ENCODE assay signal across 7 mouse cellular contexts in the genomic region with DNA sequence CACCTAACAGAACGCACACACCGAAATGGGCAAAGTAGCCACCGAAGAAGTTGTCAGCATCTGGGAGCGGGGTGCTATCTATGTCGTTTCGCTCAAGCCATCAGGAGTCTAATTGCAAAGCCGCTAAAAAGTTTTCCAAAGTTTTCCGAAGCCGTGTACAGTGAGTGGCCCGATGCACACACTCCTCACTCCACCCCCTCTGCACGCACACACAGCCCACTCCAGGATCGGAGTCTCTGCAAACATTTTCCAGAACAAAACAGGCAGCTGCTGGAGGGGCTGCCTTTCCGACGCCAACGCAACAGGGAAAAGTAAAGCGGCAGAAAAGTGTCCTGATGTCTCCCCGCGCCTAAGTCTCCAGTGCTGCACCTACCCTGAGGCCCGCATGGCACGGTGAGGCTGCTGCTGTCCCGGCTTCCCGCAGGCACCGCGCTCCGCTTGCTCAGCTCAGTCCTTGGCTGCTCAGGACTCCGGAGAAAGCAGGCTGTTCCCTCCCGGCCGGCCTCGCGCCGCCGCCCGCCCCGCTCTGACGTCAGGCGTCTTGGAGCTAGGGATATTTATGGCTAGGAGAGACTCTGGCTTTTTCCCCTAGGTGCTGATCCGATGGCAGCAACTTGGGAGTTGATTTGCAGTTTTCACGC. TPM values are rescaled to one million over a fixed set of nuclear protein-coding genes. Genes with fewer than 3 reads are reported as not detected.
DNase-seq lines count a peak whose midpoint lies in the region; ATAC-seq and TF ChIP-seq lines count a peak whose summit lies in the region.

Gene Daam2, minus strand, starts transcription at position 514 of the 641 bp plus-strand sequence.

- WGBS in forebrain, embryonic 10.5 days, result 5% methylated on average over 38 of the region's 38 CpGs
- WGBS in heart, embryonic 13.5 days, result 2% methylated on average over 38 of the region's 38 CpGs
- under 1% methylated on average over 38 of the region's 38 CpGs for WGBS in kidney, postnatal 0 days
- WGBS in liver, embryonic 11.5 days, result 5% methylated on average over 38 of the region's 38 CpGs
- 3% methylated on average over 38 of the region's 38 CpGs for WGBS in neural tube, embryonic 13.5 days

- no peaks in the 10 kb centered on the region for H3K9me3 ChIP-seq in forebrain, embryonic 10.5 days
- no peaks in the 10 kb centered on the region for H3K9me3 ChIP-seq in heart, embryonic 13.5 days
- H3K9me3 ChIP-seq in kidney, postnatal 0 days (replicated peaks; ENCODE audit: low read length), result no peaks in the 10 kb centered on the region
- no peaks in the 10 kb centered on the region for H3K9me3 ChIP-seq in liver, embryonic 11.5 days (ENCODE audit: control insufficient read depth, low read length)
- no peaks in the 10 kb centered on the region for H3K9me3 ChIP-seq in neural tube, embryonic 13.5 days

- peaks cover 55% of the 10 kb centered on the region for H3K27me3 ChIP-seq in forebrain, embryonic 10.5 days (ENCODE audit: poor library complexity, severe bottlenecking)
- H3K27me3 ChIP-seq in heart, embryonic 13.5 days (replicated peaks), result peaks cover 17% of the 10 kb centered on the region
- no peaks in the 10 kb centered on the region for H3K27me3 ChIP-seq in kidney, postnatal 0 days (ENCODE audit: insufficient read depth, low read length)
- peaks cover 26% of the 10 kb centered on the region for H3K27me3 ChIP-seq in liver, embryonic 11.5 days (replicated peaks; ENCODE audit: control insufficient read depth, insufficient read depth, low read length)
- H3K27me3 ChIP-seq in neural tube, embryonic 13.5 days, result peaks cover 9% of the 10 kb centered on the region

- peak within 1 kb of the TSS; percentile 89 for H3K9ac ChIP-seq in heart, embryonic 13.5 days
- H3K9ac ChIP-seq in kidney, postnatal 0 days (ENCODE audit: low read depth, low read length), result peak within 1 kb of the TSS; percentile 61
- no peak within 1 kb of the TSS for H3K9ac ChIP-seq in liver, embryonic 11.5 days (ENCODE audit: low read depth, low read length)
- H3K9ac ChIP-seq in neural tube, embryonic 13.5 days, result peak within 1 kb of the TSS; percentile 71

- peaks cover 31% of the 10 kb centered on the region for H3K4me1 ChIP-seq in forebrain, embryonic 10.5 days
- peaks cover 26% of the 10 kb centered on the region for H3K4me1 ChIP-seq in heart, embryonic 13.5 days
- 0 out of 2 replicates have a peak, but pooled peaks cover 2% of the 10 kb centered on the region for H3K4me1 ChIP-seq in kidney, postnatal 0 days (replicated peaks; ENCODE audit: insufficient read depth, low read length)
- H3K4me1 ChIP-seq in liver, embryonic 11.5 days (replicated peaks; ENCODE audit: control insufficient read depth, insufficient read depth, low read length), result no peaks in the 10 kb centered on the region
- H3K4me1 ChIP-seq in neural tube, embryonic 13.5 days (replicated peaks), result peaks cover 42% of the 10 kb centered on the region

- DNase-seq in forebrain, embryonic 10.5 days (ENCODE audit: extremely low spot score, low spot score), result peak; percentile 65
- DNase-seq in kidney, postnatal 0 days (ENCODE audit: low spot score), result peak; percentile 93
- peak; percentile 54 for DNase-seq in liver, embryonic 11.5 days (ENCODE audit: low spot score)
- DNase-seq in urinary bladder, postnatal 14 days (ENCODE audit: low spot score), result peak; percentile 78

- peak within 1 kb of the TSS; percentile 84 for H3K27ac ChIP-seq in forebrain, embryonic 10.5 days
- peak within 1 kb of the TSS; percentile 93 for H3K27ac ChIP-seq in heart, embryonic 13.5 days (replicated peaks)
- H3K27ac ChIP-seq in kidney, postnatal 0 days, result peak within 1 kb of the TSS; percentile 70
- no peak within 1 kb of the TSS for H3K27ac ChIP-seq in liver, embryonic 11.5 days (ENCODE audit: low read depth, low read length)
- H3K27ac ChIP-seq in neural tube, embryonic 13.5 days (replicated peaks), result peak within 1 kb of the TSS; percentile 61

- peak; percentile 85 for ATAC-seq in cerebellum, adult (ENCODE audit: insufficient number of reproducible peaks, low FRiP score, low TSS enrichment)
- peak; percentile 64; the same call in 1 of the 2 replicates for ATAC-seq in heart, embryonic 13.5 days (ENCODE audit: extremely low read depth, insufficient number of reproducible peaks, low FRiP score, low TSS enrichment)
- peak; percentile 86 for ATAC-seq in kidney, postnatal 0 days (replicated peaks; ENCODE audit: low FRiP score, low read depth)
- peak; percentile 51; the same call in 1 of the 2 replicates for ATAC-seq in liver, embryonic 11.5 days (replicated peaks; ENCODE audit: low FRiP score)
- ATAC-seq in neural tube, embryonic 13.5 days (ENCODE audit: low read depth), result peak; percentile 90

- H3K36me3 ChIP-seq in forebrain, embryonic 10.5 days (replicated peaks), result no peaks in the 10 kb centered on the region
- H3K36me3 ChIP-seq in heart, embryonic 13.5 days, result no peaks in the 10 kb centered on the region
- H3K36me3 ChIP-seq in kidney, postnatal 0 days (ENCODE audit: insufficient read depth, low read length), result no peaks in the 10 kb centered on the region
- no peaks in the 10 kb centered on the region for H3K36me3 ChIP-seq in liver, embryonic 11.5 days (ENCODE audit: control insufficient read depth, insufficient read depth, low read length)
- no peaks in the 10 kb centered on the region for H3K36me3 ChIP-seq in neural tube, embryonic 13.5 days

- peak within 1 kb of the TSS; percentile 57 for H3K4me3 ChIP-seq in forebrain, embryonic 10.5 days
- H3K4me3 ChIP-seq in heart, embryonic 13.5 days, result peak within 1 kb of the TSS; percentile 70
- H3K4me3 ChIP-seq in kidney, postnatal 0 days (replicated peaks; ENCODE audit: low read depth, low read length), result peak within 1 kb of the TSS; percentile 47
- H3K4me3 ChIP-seq in liver, embryonic 11.5 days (ENCODE audit: low read depth, low read length), result peak within 1 kb of the TSS; percentile 34
- peak within 1 kb of the TSS; percentile 46 for H3K4me3 ChIP-seq in neural tube, embryonic 13.5 days

- TF ChIP-seq CTCF in kidney, postnatal 0 days (IDR thresholded peaks at IDR 0.05; ENCODE audit: low read depth), result no peak

- H3K4me2 ChIP-seq in heart, embryonic 13.5 days, result peak within 1 kb of the TSS; percentile 86
- peak within 1 kb of the TSS; percentile 71 for H3K4me2 ChIP-seq in kidney, postnatal 0 days (ENCODE audit: low read length)
- peak within 1 kb of the TSS; percentile 57 for H3K4me2 ChIP-seq in liver, embryonic 11.5 days
- peak within 1 kb of the TSS; percentile 69 for H3K4me2 ChIP-seq in neural tube, embryonic 13.5 days

RNA-seq across cellular contexts. Expression of gene Daam2, which starts in this region (rescaled TPM):
- 1.5 and 1.7 TPM in 2 replicates for polyA plus RNA-seq in forebrain, embryonic 10.5 days (2016; fragmentation: Nextera tagmentation; extraction: Ambion mirVana)
- 4.4 and 4.6 TPM in 2 replicates for polyA plus RNA-seq in heart, embryonic 13.5 days (2015; fragmentation: Nextera tagmentation; extraction: Ambion mirVana)
- polyA plus RNA-seq in kidney, postnatal 0 days (2015; fragmentation: Nextera tagmentation; extraction: Ambion mirVana), result 4.7 and 4.8 TPM in 2 replicates
- polyA plus RNA-seq in liver, embryonic 11.5 days (2014; fragmentation: Nextera tagmentation; extraction: Ambion mirVana), result 2.2 and 2.6 TPM in 2 replicates
- 6.8 and 7.7 TPM in 2 replicates for polyA plus RNA-seq in neural tube, embryonic 13.5 days (2015; fragmentation: Nextera tagmentation; extraction: Ambion mirVana)
